Mouse (Mus musculus) stomach, postnatal 0 days (tissue): ENCODE results near the gene Syt13. TPM values are rescaled to one million over a fixed set of nuclear protein-coding genes. Genes with fewer than 3 reads are reported as not detected.
A peak's percentile ranks its signal among the peaks of the same experiment; 100 is the strongest.

Experiments
- ATAC-seq: fragments of 200-750 bp; cut with Nextera tagmentation; 2 replicates; pipeline ENCODE4 v1.8.0; 2017; ENCODE audit not compliant: low FRiP score, low TSS enrichment
- DNase-seq: peaks from one replicate; pipeline ENCODE4 v3.0.0-alpha.2; 2016; ENCODE audit warnings: low spot score
- H3K27ac ChIP-seq: fragments of 300-500 bp; sonication (generic); replicated peaks from 2 replicates; pipeline ENCODE4 v1.5.1; 2014; ENCODE audit warnings: mild to moderate bottlenecking, control low read depth
- H3K27me3 ChIP-seq: fragments of 300-500 bp; sonication (generic); 2 replicates; pipeline ENCODE4 v1.6.1; 2014; ENCODE audit warnings: low read length; ENCODE audit not compliant: control insufficient read depth, insufficient read depth
- H3K36me3 ChIP-seq: fragments of 300-500 bp; sonication (generic); 2 replicates; pipeline ENCODE4 v1.6.1; 2014; ENCODE audit warnings: low read length, mixed read lengths; ENCODE audit not compliant: control insufficient read depth, insufficient read depth
- H3K4me1 ChIP-seq: fragments of 300-500 bp; sonication (generic); replicated peaks from 2 replicates; pipeline ENCODE4 v1.6.1; 2014; ENCODE audit warnings: antibody characterized with exemption; ENCODE audit not compliant: control insufficient read depth, insufficient read depth
- H3K4me2 ChIP-seq: fragments of 300-500 bp; sonication (generic); replicated peaks from 2 replicates; pipeline ENCODE4 v1.6.1; 2014; ENCODE audit warnings: low read depth, mild to moderate bottlenecking, control low read depth, moderate library complexity
- H3K4me3 ChIP-seq: fragments of 300-500 bp; sonication (generic); 2 replicates; pipeline ENCODE4 v1.5.1; 2014; ENCODE audit warnings: low read depth, low read length, control low read depth
- H3K9ac ChIP-seq: fragments of 300-500 bp; sonication (generic); 2 replicates; pipeline ENCODE4 v1.6.1; 2014; ENCODE audit warnings: mild to moderate bottlenecking, low read length, control low read depth, mixed read lengths
- H3K9me3 ChIP-seq: fragments of 300-500 bp; sonication (generic); 2 replicates; pipeline ENCODE4 v1.6.1; 2016; ENCODE audit warnings: low read length; ENCODE audit not compliant: control insufficient read depth
- CTCF ChIP-seq: IDR thresholded peaks from 2 replicates; pipeline ENCODE4 v1.5.1; 2016; ENCODE audit warnings: antibody characterized with exemption, low read depth, mild to moderate bottlenecking, moderate library complexity
- EP300 ChIP-seq: optimal IDR thresholded peaks from 2 replicates; pipeline ENCODE3; 2016; ENCODE audit warnings: antibody characterized with exemption
- WGBS: fragments of 180-500 bp; shearing (Covaris S2); extraction: QIAGEN DNeasy Blood & Tissue Kit; methylation state at CpG from one replicate; pipeline ENCODE4 v1.1.7; 2014; 5-methylcytosine and 5-hydroxymethylcytosine counted together
- polyA plus RNA-seq: library from polyadenylated mRNA; unstranded; fragments of >200 nt; fragmentation: Nextera tagmentation; extraction: Ambion mirVana; gene quantifications from 2 replicates; pipeline ENCODE4 v1.2.1, GENCODE M21; 2015

The Syt13 gene
- 4.1 and 5.0 TPM in 2 replicates for polyA plus RNA-seq

- H3K36me3 ChIP-seq = no peaks in the 10 kb centered on the region
- no peaks in the 10 kb centered on the region; the same call in 1 of the 2 replicates for H3K4me1 ChIP-seq
- peak; percentile 77 for DNase-seq
- ATAC-seq = peak; percentile 78
- H3K4me3 ChIP-seq = peak within 1 kb of the TSS; percentile 41
- no peaks in the 10 kb centered on the region for H3K27me3 ChIP-seq
- WGBS = under 1% methylated on average over 35 of the region's 38 CpGs
- H3K4me2 ChIP-seq = peak within 1 kb of the TSS; percentile 62
- H3K9ac ChIP-seq = peak within 1 kb of the TSS; percentile 8; the same call in 1 of the 2 replicates
- no peak within 1 kb of the TSS; the same call in 1 of the 2 replicates for H3K27ac ChIP-seq
- TF ChIP-seq EP300 (no peak), CTCF (peak; percentile 39)
- H3K9me3 ChIP-seq = no peaks in the 10 kb centered on the region
Measured at GRCm38 (mm10) chr2:92914933-92915553, at the start of gene Syt13. Gene Syt13, plus strand, starts transcription at chr2:92915098.

- Histone ChIP-seq H3K9me3 (no peaks in the 10 kb centered on the region), H3K4me3 (no peak overlapping the region), H3K27me3 (no peaks in the 10 kb centered on the region), H3K4me2 (no peak overlapping the region), H3K9ac (no peak overlapping the region), H3K27ac (no peak overlapping the region), H3K4me1 (no peaks in the 10 kb centered on the region), H3K36me3 (no peaks in the 10 kb centered on the region)
- DNase-seq (no peak), ATAC-seq (no peak)
- TF ChIP-seq CTCF = no peak
- WGBS = 20% methylated on average over 2 of the region's 2 CpGs
Measured at GRCm38 (mm10) chr2:92866616-92867015, 48.3 kb upstream of the Syt13 start.

GRCm38 (mm10) chr2:92870139-92870836 lies 44.6 kb upstream of the Syt13 start:
- Histone ChIP-seq H3K4me1 (no peaks in the 10 kb centered on the region), H3K27me3 (no peaks in the 10 kb centered on the region), H3K36me3 (no peaks in the 10 kb centered on the region), H3K4me3 (no peak overlapping the region), H3K4me2 (no peak overlapping the region), H3K9ac (no peak overlapping the region), H3K9me3 (no peaks in the 10 kb centered on the region), H3K27ac (no peak overlapping the region)
- DNase-seq (no peak), ATAC-seq (no peak)
- TF ChIP-seq EP300 (no peak), CTCF (no peak)
- 21% methylated on average over 10 of the region's 10 CpGs for WGBS

GRCm38 (mm10) chr2:92871093-92871686 lies 43.7 kb upstream of the Syt13 start:
- Histone ChIP-seq H3K9me3 (no peaks in the 10 kb centered on the region), H3K27ac (no peak overlapping the region), H3K4me1 (no peaks in the 10 kb centered on the region), H3K9ac (no peak overlapping the region), H3K4me3 (no peak overlapping the region), H3K27me3 (no peaks in the 10 kb centered on the region), H3K36me3 (no peaks in the 10 kb centered on the region), H3K4me2 (no peak overlapping the region)
- DNase-seq = no peak
- TF ChIP-seq CTCF (no peak), EP300 (no peak)
- no peak for ATAC-seq
- whole genome bisulfite sequencing = 31% methylated on average over 7 of the region's 7 CpGs

GRCm38 (mm10) chr2:92872652-92873051 lies 42.2 kb upstream of the Syt13 start:
- no peaks in the 10 kb centered on the region for H3K4me1 ChIP-seq
- no peak for DNase-seq
- H3K9ac ChIP-seq = no peak overlapping the region
- H3K4me3 ChIP-seq = no peak overlapping the region
- no peak for TF ChIP-seq CTCF
- TF ChIP-seq EP300 = no peak
- ATAC-seq = no peak
- H3K9me3 ChIP-seq = no peaks in the 10 kb centered on the region
- no peak overlapping the region for H3K4me2 ChIP-seq
- WGBS = 72% methylated on average over 4 of the region's 4 CpGs
- no peaks in the 10 kb centered on the region for H3K27me3 ChIP-seq
- no peaks in the 10 kb centered on the region for H3K36me3 ChIP-seq
- H3K27ac ChIP-seq = no peak overlapping the region

- Histone ChIP-seq H3K4me2 (no peak overlapping the region), H3K27ac (no peak overlapping the region), H3K4me3 (no peak overlapping the region), H3K9ac (no peak overlapping the region), H3K9me3 (no peaks in the 10 kb centered on the region), H3K27me3 (no peaks in the 10 kb centered on the region), H3K36me3 (no peaks in the 10 kb centered on the region), H3K4me1 (no peaks in the 10 kb centered on the region)
- DNase-seq (no peak), ATAC-seq (no peak)
- TF ChIP-seq EP300 (no peak), CTCF (no peak)
- 35% methylated on average over 1 of the region's 1 CpGs for whole genome bisulfite sequencing
Measured at GRCm38 (mm10) chr2:92874592-92874991, 40.3 kb upstream of the Syt13 start.
